Mouse (Mus musculus): ENCODE measurements around the gene Ska2.

GRCm38 (mm10) chr11:87083712-87084111, 25.3 kb upstream of the Ska2 start:
- TF ChIP-seq POLR2A (IDR thresholded peaks at IDR 0.05; ENCODE audit: borderline replicate concordance, extremely low read depth, insufficient read depth, insufficient read length, poor library complexity, severe bottlenecking) (no peak), CTCF (IDR thresholded peaks at IDR 0.05; ENCODE audit: borderline replicate concordance, extremely low read depth, insufficient read depth, insufficient read length) (no peak)
